Mouse (Mus musculus) lung, postnatal 0 days (tissue): ENCODE results near the gene Atp2a1.

ENCODE experiments used
- CTCF ChIP-seq: IDR thresholded peaks from 2 replicates; pipeline ENCODE4 v1.5.1; 2016; ENCODE audit warnings: antibody characterized with exemption, mild to moderate bottlenecking
- EP300 ChIP-seq: IDR thresholded peaks from 2 replicates; pipeline ENCODE4 v1.6.1; 2016; ENCODE audit warnings: antibody characterized with exemption, mild to moderate bottlenecking, control low read depth

- TF ChIP-seq EP300 (no peak), CTCF (0 out of 2 replicates have a peak, but pooled peaks have one; percentile 6)
Measured at GRCm38 (mm10) chr7:126428631-126429502, 34.0 kb downstream of the Atp2a1 start, which contains the start of gene Rabep2.
